Mouse (Mus musculus): ENCODE measurements around the gene Chsy1. TPM values are rescaled to one million over a fixed set of nuclear protein-coding genes. Genes with fewer than 3 reads are reported as not detected.
A peak's percentile ranks its signal among the peaks of the same experiment; 100 is the strongest.

Chsy1 gene
- total and polyA plus RNA-seq, 2 experiments from 2014 or later = 8.7 to 49.9 TPM

DNA sequence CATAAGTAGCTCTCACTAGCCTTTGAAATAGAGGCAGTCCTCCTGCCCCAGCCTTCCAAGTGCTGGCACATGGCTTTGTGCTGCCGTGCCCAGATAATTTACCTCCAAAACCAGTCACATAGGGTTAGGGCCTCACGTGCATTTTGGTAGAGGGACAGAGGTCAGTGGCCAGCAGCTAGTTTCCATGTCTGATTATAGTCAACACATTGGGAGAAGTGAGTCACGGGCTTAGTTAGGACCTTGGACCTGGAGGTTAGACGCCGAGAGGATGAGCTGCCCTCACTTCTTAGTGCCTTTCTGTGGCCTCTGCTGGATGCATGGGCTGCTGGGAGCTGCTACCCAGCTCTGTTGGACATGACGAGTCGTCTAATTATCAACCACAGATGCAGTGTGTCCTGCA is 107.7 kb downstream of the Chsy1 start:
- Histone ChIP-seq H3K4me3 (ENCODE audit: low read depth, low read length) (no peak overlapping the region), H3K4me1 (ENCODE audit: insufficient read depth) (no peaks in the 10 kb centered on the region; the same call in 1 of the 2 replicates), H3K27me3 (ENCODE audit: insufficient read depth, low read length) (no peaks in the 10 kb centered on the region), H3K36me3 (ENCODE audit: insufficient read depth) (no peaks in the 10 kb centered on the region), H3K9ac (no peak overlapping the region), H3K4me2 (ENCODE audit: low read depth) (no peak overlapping the region), H3K27ac (ENCODE audit: low read depth, low read length) (no peak overlapping the region), H3K9me3 (ENCODE audit: low read length) (no peaks in the 10 kb centered on the region)
- TF ChIP-seq CTCF (IDR thresholded peaks at IDR 0.05; ENCODE audit: low read depth) = no peak
- 66% methylated on average over 7 of the region's 7 CpGs for WGBS
- DNase-seq = no peak
- ATAC-seq = no peak

DNA sequence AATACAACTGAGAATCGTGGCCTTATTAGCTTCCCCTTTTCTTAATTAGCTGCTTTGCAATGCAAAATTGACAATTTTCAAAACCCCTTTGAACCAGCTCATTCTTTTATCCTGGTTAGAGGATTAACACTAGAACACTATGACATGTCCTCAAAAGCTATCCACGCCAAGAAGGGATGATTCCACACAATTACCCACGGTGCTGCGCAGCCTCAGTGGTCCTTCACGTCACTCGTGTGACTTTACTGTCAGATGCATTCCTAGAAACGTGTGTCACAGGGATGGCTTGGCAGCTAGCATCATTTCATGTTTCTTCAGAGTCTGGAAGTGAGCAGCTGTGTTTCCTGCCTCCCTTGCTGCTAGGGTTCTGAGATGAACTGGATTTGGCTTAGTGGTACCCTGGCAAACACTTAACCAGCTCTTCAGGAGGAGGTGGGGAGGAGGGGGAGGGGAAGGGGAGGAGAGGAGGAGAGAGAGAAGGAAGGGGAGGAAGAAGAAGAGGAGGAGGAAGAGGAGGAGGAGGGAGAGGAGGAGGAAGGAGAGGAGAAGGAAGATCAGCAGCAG is 108.3 kb downstream of the Chsy1 start:
- Histone ChIP-seq H3K9ac (no peak overlapping the region), H3K9me3 (ENCODE audit: low read length) (no peaks in the 10 kb centered on the region), H3K27me3 (ENCODE audit: insufficient read depth, low read length) (no peaks in the 10 kb centered on the region), H3K4me3 (ENCODE audit: low read depth, low read length) (no peak overlapping the region), H3K27ac (ENCODE audit: low read depth, low read length) (no peak overlapping the region), H3K36me3 (ENCODE audit: insufficient read depth) (no peaks in the 10 kb centered on the region), H3K4me2 (ENCODE audit: low read depth) (no peak overlapping the region), H3K4me1 (ENCODE audit: insufficient read depth) (no peaks in the 10 kb centered on the region; the same call in 1 of the 2 replicates)
- DNase-seq = peak; percentile 22
- no peak for ATAC-seq
- 18% methylated on average over 7 of the region's 7 CpGs for WGBS
- no peak for TF ChIP-seq CTCF (IDR thresholded peaks at IDR 0.05; ENCODE audit: low read depth)

DNA sequence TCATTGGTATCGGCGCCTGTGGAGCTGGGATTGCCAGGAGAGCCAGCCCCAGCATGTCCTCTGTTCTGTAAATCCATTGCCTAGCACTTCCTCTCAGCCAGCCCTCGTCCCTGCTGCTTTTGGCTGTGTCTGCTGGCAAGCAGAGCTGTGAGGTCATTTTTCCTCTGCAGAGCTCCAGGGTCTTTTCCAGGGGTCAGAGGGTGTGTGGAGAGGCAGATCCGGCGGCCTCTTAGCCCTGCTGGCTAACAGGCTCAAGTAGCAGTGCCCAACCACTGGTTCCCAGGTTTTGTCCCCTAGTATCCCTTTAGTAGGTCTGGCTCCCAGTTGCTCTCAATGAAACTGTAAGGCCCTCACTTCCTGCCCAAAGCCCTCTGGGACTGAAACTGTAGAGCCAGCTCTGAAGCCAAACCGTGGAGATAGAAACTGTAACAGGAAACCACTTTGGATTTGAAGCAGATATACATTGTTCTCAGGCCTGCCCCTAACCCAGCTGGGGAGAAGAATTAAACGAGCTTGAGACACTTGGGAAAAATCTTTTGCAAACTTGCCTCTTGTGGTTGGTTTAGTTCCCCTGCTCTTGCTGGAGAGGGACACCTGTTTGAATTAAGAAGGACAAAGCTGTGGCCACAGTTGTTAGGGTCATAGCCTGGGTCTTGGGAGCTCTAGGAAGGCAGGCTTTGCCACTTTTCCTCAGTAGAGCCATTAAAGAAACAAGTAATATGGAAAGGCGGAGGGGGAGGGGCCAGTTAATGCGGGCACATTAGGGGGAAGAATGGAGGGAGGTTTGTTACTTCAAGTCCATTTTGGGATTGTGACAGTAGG is 109.1 kb downstream of the Chsy1 start:
- Histone ChIP-seq H3K9me3 (ENCODE audit: low read length) (no peaks in the 10 kb centered on the region), H3K9ac (no peak overlapping the region), H3K4me2 (ENCODE audit: low read depth) (no peak overlapping the region), H3K27me3 (ENCODE audit: insufficient read depth, low read length) (no peaks in the 10 kb centered on the region), H3K27ac (ENCODE audit: low read depth, low read length) (no peak overlapping the region), H3K4me3 (ENCODE audit: low read depth, low read length) (no peak overlapping the region), H3K36me3 (ENCODE audit: insufficient read depth) (no peaks in the 10 kb centered on the region), H3K4me1 (ENCODE audit: insufficient read depth) (no peaks in the 10 kb centered on the region; the same call in 1 of the 2 replicates)
- WGBS = 35% methylated on average over 9 of the region's 9 CpGs
- ATAC-seq (peak; percentile 66), DNase-seq (peak; percentile 46)
- TF ChIP-seq CTCF (IDR thresholded peaks at IDR 0.05; ENCODE audit: low read depth) = no peak

DNA sequence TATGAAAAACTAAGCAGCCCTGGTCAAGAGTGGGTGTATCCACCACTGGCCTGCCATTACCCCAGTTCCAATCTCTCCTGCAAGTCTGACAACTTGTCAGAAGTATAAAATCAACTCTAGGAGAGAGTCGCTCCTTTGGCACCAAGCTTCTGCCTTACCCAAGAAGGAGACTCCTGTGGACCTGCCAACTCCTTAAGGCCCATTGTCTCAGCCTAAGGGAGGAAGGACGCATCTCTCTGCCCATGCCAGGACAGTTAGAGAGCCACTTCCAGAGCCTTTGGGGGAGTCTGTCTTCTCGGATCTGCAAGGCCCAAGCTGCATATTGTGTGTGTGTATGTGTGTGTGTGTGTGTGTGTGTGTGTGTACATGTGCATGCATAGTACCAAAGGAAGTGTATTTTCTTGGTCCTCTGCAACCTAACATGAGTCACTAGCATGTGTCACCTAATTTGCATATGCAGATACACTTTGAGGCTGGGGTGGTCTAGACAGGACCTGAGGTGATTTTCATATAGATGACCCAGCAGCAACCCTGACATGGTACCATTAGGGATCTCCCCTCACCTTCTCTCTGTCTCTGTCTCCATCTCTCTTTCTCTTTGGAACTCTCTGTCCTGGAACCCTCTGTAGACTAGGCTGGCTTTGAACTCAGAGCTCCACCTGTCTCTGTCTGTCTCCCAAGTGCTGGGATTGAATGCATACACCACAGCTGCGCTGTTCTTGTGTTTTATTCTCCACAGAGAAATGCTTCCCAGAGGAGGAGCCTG is 109.9 kb downstream of the Chsy1 start:
- Histone ChIP-seq H3K27ac (ENCODE audit: low read depth, low read length) (no peak overlapping the region), H3K4me3 (ENCODE audit: low read depth, low read length) (no peak overlapping the region), H3K9ac (no peak overlapping the region), H3K27me3 (ENCODE audit: insufficient read depth, low read length) (no peaks in the 10 kb centered on the region), H3K9me3 (ENCODE audit: low read length) (no peaks in the 10 kb centered on the region), H3K36me3 (ENCODE audit: insufficient read depth) (no peaks in the 10 kb centered on the region), H3K4me2 (ENCODE audit: low read depth) (no peak overlapping the region), H3K4me1 (ENCODE audit: insufficient read depth) (no peaks in the 10 kb centered on the region; the same call in 1 of the 2 replicates)
- no peak for TF ChIP-seq CTCF (IDR thresholded peaks at IDR 0.05; ENCODE audit: low read depth)
- WGBS = 74% methylated on average over 4 of the region's 4 CpGs
- DNase-seq (no peak), ATAC-seq (no peak)

GRCm38 (mm10) chr7:66219794-66220227 is 110.5 kb downstream of the Chsy1 start:
- H3K27me3 ChIP-seq (ENCODE audit: insufficient read depth, low read length) = no peaks in the 10 kb centered on the region
- no peak overlapping the region for H3K4me2 ChIP-seq (ENCODE audit: low read depth)
- no peak overlapping the region for H3K27ac ChIP-seq (ENCODE audit: low read depth, low read length)
- no peaks in the 10 kb centered on the region; the same call in 1 of the 2 replicates for H3K4me1 ChIP-seq (ENCODE audit: insufficient read depth)
- 65% methylated on average over 4 of the region's 4 CpGs for WGBS
- no peaks in the 10 kb centered on the region for H3K36me3 ChIP-seq (ENCODE audit: insufficient read depth)
- TF ChIP-seq CTCF (IDR thresholded peaks at IDR 0.05; ENCODE audit: low read depth) = no peak
- no peak for ATAC-seq
- no peaks in the 10 kb centered on the region for H3K9me3 ChIP-seq (ENCODE audit: low read length)
- no peak for DNase-seq
- H3K4me3 ChIP-seq (ENCODE audit: low read depth, low read length) = no peak overlapping the region
- H3K9ac ChIP-seq = no peak overlapping the region

- DNase-seq (no peak), ATAC-seq (no peak)
- TF ChIP-seq CTCF (IDR thresholded peaks at IDR 0.05; ENCODE audit: low read depth) = no peak
- H3K9ac ChIP-seq = no peak overlapping the region
- no peaks in the 10 kb centered on the region for H3K27me3 ChIP-seq (ENCODE audit: insufficient read depth, low read length)
- H3K4me2 ChIP-seq (ENCODE audit: low read depth) = no peak overlapping the region
- no peaks in the 10 kb centered on the region; the same call in 1 of the 2 replicates for H3K4me1 ChIP-seq (ENCODE audit: insufficient read depth)
- 12% methylated on average over 8 of the region's 8 CpGs for WGBS
- H3K9me3 ChIP-seq (ENCODE audit: low read length) = no peaks in the 10 kb centered on the region
- H3K4me3 ChIP-seq (ENCODE audit: low read depth, low read length) = no peak overlapping the region
- no peaks in the 10 kb centered on the region for H3K36me3 ChIP-seq (ENCODE audit: insufficient read depth)
- H3K27ac ChIP-seq (ENCODE audit: low read depth, low read length) = no peak overlapping the region
Measured at GRCm38 (mm10) chr7:66222621-66223091, 113.3 kb downstream of the Chsy1 start.

Other genes starting within 250 kb of the Chsy1 start
- gene Pcsk6, start 247.8 kb upstream of the Chsy1 start, total RNA-seq (2014; rRNA removed) = 8.2 and 10.2 TPM in 2 replicates
- 1.6 and 2.4 TPM in 2 replicates for gene Pcsk6, start 247.8 kb upstream of the Chsy1 start, polyA plus RNA-seq (2015; fragmentation: Nextera tagmentation; extraction: Ambion mirVana)
- gene Gm45213, start 65.9 kb upstream of the Chsy1 start, total RNA-seq (2014; rRNA removed) = not detected in 2 replicates
- not detected in 2 replicates for gene Gm45213, start 65.9 kb upstream of the Chsy1 start, polyA plus RNA-seq (2015; fragmentation: Nextera tagmentation; extraction: Ambion mirVana)
- gene Snrpa1, start 50.5 kb upstream of the Chsy1 start, total RNA-seq (2014; rRNA removed) = 45.6 and 55.8 TPM in 2 replicates
- 135 TPM in 2 replicates for gene Snrpa1, start 50.5 kb upstream of the Chsy1 start, polyA plus RNA-seq (2015; fragmentation: Nextera tagmentation; extraction: Ambion mirVana)
- 49.7 and 52.2 TPM in 2 replicates for gene Selenos, start 29.9 kb upstream of the Chsy1 start, total RNA-seq (2014; rRNA removed)
- 110 and 117 TPM in 2 replicates for gene Selenos, start 29.9 kb upstream of the Chsy1 start, polyA plus RNA-seq (2015; fragmentation: Nextera tagmentation; extraction: Ambion mirVana)

Data from forebrain, postnatal 0 days (tissue).